Mouse (Mus musculus) forebrain, embryonic 13.5 days (tissue): Measurements from ENCODE around the gene Gfpt1. TPM values are rescaled to one million over a fixed set of nuclear protein-coding genes. Genes with fewer than 3 reads are reported as not detected.
"Not testable (repeated sequence)": the region's sequence is repeated elsewhere in the genome, so short reads cannot be mapped to it uniquely, and the experiment has no call there.

ENCODE experiments used
- ATAC-seq: fragments of 200-750 bp; cut with Nextera tagmentation; 2 replicates; pipeline ENCODE4 v1.8.0; 2017
- H3K27ac ChIP-seq: fragments of 300-500 bp; sonication (generic); 2 replicates; pipeline ENCODE4 v1.5.1; 2015; ENCODE audit warnings: inconsistent platforms, mild to moderate bottlenecking, moderate library complexity
- H3K27me3 ChIP-seq: fragments of 300-500 bp; sonication (generic); 2 replicates; pipeline ENCODE4 v1.6.1; 2015; ENCODE audit warnings: mild to moderate bottlenecking, inconsistent platforms
- H3K36me3 ChIP-seq: fragments of 300-500 bp; sonication (generic); 2 replicates; pipeline ENCODE4 v1.6.1; 2015; ENCODE audit warnings: mild to moderate bottlenecking, inconsistent platforms; ENCODE audit not compliant: poor library complexity, severe bottlenecking
- H3K4me1 ChIP-seq: fragments of 300-500 bp; sonication (generic); 2 replicates; pipeline ENCODE4 v1.6.1; 2015; ENCODE audit warnings: inconsistent platforms
- H3K4me2 ChIP-seq: fragments of 300-500 bp; sonication (generic); 2 replicates; pipeline ENCODE4 v1.6.1; 2015; ENCODE audit warnings: inconsistent platforms, mild to moderate bottlenecking, moderate library complexity
- H3K4me3 ChIP-seq: fragments of 300-500 bp; sonication (generic); 2 replicates; pipeline ENCODE4 v1.5.1; 2015; ENCODE audit warnings: mild to moderate bottlenecking, inconsistent platforms
- H3K9ac ChIP-seq: fragments of 300-500 bp; sonication (generic); 2 replicates; pipeline ENCODE4 v1.6.1; 2015; ENCODE audit warnings: mild to moderate bottlenecking, inconsistent platforms
- H3K9me3 ChIP-seq: fragments of 300-500 bp; sonication (generic); replicated peaks from 2 replicates; pipeline ENCODE4 v1.6.1; 2016; ENCODE audit warnings: inconsistent platforms
- WGBS: fragments of 180-500 bp; shearing (Covaris S2); methylation state at CpG from one replicate; pipeline ENCODE4 v1.1.7; 2015; 5-methylcytosine and 5-hydroxymethylcytosine counted together
- polyA plus RNA-seq: library from polyadenylated mRNA; unstranded; fragments of >200 nt; fragmentation: Nextera tagmentation; extraction: Ambion mirVana; gene quantifications from 2 replicates; pipeline ENCODE4 v1.2.1, GENCODE M21; 2015

Gene Gfpt1
- polyA plus RNA-seq, 1 experiment from 2014 or later, result 17.3 TPM

DNA sequence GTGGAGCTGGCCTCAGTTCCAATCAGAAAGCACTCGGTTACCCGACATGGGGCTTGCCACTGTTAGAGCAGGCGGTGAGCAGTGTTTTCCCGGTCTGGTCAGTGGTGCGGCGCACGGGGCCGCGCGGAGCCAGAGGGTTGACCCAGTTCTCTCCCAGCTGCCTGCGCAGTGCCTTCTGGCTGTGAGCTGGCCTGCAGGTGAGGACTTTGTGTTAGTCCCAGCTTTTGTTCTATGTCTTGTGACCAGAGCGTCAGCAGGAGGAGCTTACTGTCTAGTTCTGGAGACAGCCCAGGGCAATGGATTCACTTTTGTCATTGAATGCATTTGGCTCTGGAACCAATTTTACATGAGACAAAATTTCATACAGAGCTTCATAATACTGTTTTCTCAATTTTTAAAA is 20.9 kb upstream of the Gfpt1 start:
- Histone ChIP-seq H3K4me1 (no peaks in the 10 kb centered on the region), H3K9ac (no peak overlapping the region), H3K9me3 (peaks cover 5% of the 10 kb centered on the region; the same call in 1 of the 2 replicates), H3K4me3 (no peak overlapping the region), H3K27me3 (no peaks in the 10 kb centered on the region), H3K27ac (no peak overlapping the region), H3K36me3 (peaks cover 76% of the 10 kb centered on the region), H3K4me2 (no peak overlapping the region)
- 96% methylated on average over 12 of the region's 12 CpGs for WGBS
- no peak for ATAC-seq

- Histone ChIP-seq H3K36me3 (peaks cover 65% of the 10 kb centered on the region), H3K27ac (no peak overlapping the region), H3K4me2 (no peak overlapping the region), H3K4me1 (no peaks in the 10 kb centered on the region), H3K4me3 (no peak overlapping the region), H3K9ac (no peak overlapping the region), H3K27me3 (no peaks in the 10 kb centered on the region), H3K9me3 (no peaks in the 10 kb centered on the region)
- no peak for ATAC-seq
- WGBS, result 88% methylated on average over 7 of the region's 7 CpGs
These were observed 15.7 kb upstream of the Gfpt1 start for GRCm38 (mm10) chr6:87026980-87027379.

DNA sequence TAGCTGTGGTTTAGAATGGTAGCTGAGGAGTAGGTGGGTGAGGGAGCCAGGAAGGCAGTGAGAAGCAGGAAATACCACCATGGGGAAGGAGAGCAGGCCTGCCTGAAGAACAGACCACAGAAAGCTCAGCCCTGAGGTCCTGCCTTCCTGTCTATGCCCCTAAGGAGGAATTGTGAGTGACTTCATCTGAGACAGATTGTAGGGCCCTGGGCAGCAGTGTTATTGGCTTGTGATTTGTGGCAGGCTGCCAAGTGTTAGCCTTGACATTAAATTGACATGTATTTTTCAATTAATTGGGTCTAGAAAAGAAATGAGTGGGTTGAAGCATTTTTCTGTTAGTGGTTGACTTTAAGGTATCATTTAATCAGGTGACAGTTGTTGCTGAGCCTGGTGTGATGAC is 13.8 kb upstream of the Gfpt1 start:
- H3K9ac ChIP-seq, result no peak overlapping the region
- no peak for ATAC-seq

GRCm38 (mm10) chr6:87031310-87031709 is 11.3 kb upstream of the Gfpt1 start:
- ATAC-seq, H3K27ac ChIP-seq, H3K9me3 ChIP-seq, H3K4me2 ChIP-seq, H3K4me1 ChIP-seq, H3K4me3 ChIP-seq, H3K9ac ChIP-seq, H3K27me3 ChIP-seq: not testable (repeated sequence)
- 84% methylated on average over 7 of the region's 7 CpGs for WGBS
- H3K36me3 ChIP-seq, result peaks cover 33% of the 10 kb centered on the region

More for the DNA sequence above, 13.8 kb upstream of the Gfpt1 start:
- H3K4me1 ChIP-seq, result no peaks in the 10 kb centered on the region
- H3K36me3 ChIP-seq, result peaks cover 53% of the 10 kb centered on the region
- no peak overlapping the region for H3K4me3 ChIP-seq
- no peaks in the 10 kb centered on the region for H3K27me3 ChIP-seq
- no peak overlapping the region for H3K4me2 ChIP-seq
- H3K9me3 ChIP-seq, result no peaks in the 10 kb centered on the region
- H3K27ac ChIP-seq, result no peak overlapping the region

DNA sequence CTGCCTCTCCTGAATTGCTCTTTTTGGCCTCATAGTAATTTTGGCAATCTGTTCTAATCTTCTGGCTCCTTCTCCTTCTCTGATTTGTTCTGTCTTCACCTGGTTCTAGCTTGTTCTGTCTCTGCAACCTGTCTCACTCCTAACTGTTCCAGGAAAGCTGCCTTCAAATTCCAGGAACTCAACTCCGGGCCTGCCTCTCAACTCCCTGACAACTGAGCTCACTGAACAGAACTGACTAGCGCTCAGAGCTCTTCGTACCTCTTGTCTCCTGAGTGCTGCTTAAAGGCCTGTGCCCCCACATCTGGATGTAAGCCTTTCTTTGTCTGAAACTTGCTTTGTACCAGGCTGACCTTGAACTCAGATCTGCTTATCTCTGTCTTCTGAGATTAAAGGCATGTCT is 10.2 kb upstream of the Gfpt1 start:
- H3K9ac ChIP-seq, result no peak overlapping the region
- no peak overlapping the region for H3K27ac ChIP-seq
- H3K4me2 ChIP-seq, result no peak overlapping the region
- H3K36me3 ChIP-seq, result peaks cover 26% of the 10 kb centered on the region
- WGBS, result 90% methylated on average over 3 of the region's 3 CpGs
- H3K27me3 ChIP-seq, result no peaks in the 10 kb centered on the region
- peaks cover 4% of the 10 kb centered on the region; the same call in 1 of the 2 replicates for H3K9me3 ChIP-seq
- H3K4me3 ChIP-seq, result no peak overlapping the region
- H3K4me1 ChIP-seq, result no peaks in the 10 kb centered on the region
- no peak for ATAC-seq

- Histone ChIP-seq H3K27ac (no peak overlapping the region), H3K27me3 (no peaks in the 10 kb centered on the region), H3K9me3 (peaks cover 4% of the 10 kb centered on the region; the same call in 1 of the 2 replicates), H3K4me1 (no peaks in the 10 kb centered on the region), H3K36me3 (peaks cover 9% of the 10 kb centered on the region; the same call in 1 of the 2 replicates), H3K4me2 (no peak overlapping the region), H3K9ac (no peak overlapping the region), H3K4me3 (no peak overlapping the region)
- WGBS, result 93% methylated on average over 3 of the region's 3 CpGs
- ATAC-seq, result no peak
These were observed 8.3 kb upstream of the Gfpt1 start for GRCm38 (mm10) chr6:87034395-87034794.

DNA sequence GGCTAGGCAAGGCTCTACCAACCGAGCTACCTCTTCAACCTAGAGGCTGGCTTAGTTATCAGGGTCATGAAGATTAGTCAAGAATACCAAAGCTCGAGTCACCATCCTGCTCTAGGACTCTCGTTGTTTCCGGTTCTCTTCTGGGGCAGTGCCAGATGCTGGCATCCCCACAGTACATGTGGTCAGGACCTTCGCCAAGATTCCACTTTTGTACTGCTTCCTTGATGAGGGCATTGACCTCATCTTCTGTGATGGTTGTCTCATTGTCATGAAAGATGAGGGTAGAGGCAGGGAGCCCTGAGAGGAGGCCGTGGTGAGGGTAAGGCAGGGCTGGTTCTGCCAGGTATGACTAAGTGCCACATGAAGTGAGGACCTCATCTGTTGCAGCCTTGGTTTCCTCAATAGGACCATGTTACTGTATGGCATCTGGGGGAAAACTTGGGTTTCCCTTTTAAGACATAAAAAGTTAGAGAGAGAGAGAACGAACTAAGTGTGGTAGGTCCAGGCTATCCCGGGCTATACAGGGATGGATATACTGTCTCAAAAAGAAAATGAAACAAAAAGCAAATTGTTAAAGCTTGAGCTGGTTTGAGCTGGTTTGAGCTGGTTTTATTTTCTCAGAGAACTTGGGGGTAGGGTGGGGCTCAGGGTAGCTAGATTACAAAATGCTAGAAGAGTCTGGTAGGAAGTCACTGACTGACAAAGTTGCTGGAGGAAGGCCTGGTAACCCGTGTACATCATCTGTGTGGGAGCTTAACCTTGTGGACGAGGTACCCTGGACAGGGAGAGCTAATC is 4.6 kb upstream of the Gfpt1 start:
- no peak overlapping the region for H3K4me2 ChIP-seq
- H3K27ac ChIP-seq, result no peak overlapping the region
- peaks cover 10% of the 10 kb centered on the region; the same call in 1 of the 2 replicates for H3K4me1 ChIP-seq
- H3K9ac ChIP-seq, result no peak overlapping the region
- ATAC-seq, result no peak
- 85% methylated on average over 10 of the region's 10 CpGs for WGBS
- H3K27me3 ChIP-seq, result no peaks in the 10 kb centered on the region
- no peaks in the 10 kb centered on the region for H3K36me3 ChIP-seq
- H3K4me3 ChIP-seq, result no peak overlapping the region
- H3K9me3 ChIP-seq, result peaks cover 4% of the 10 kb centered on the region; the same call in 1 of the 2 replicates

GRCm38 (mm10) chr6:87039161-87039560 is 3.5 kb upstream of the Gfpt1 start:
- no peaks in the 10 kb centered on the region for H3K27me3 ChIP-seq
- no peak overlapping the region for H3K9ac ChIP-seq
- no peak overlapping the region for H3K4me2 ChIP-seq
- no peak for ATAC-seq
- H3K27ac ChIP-seq, result no peak overlapping the region
- peaks cover 18% of the 10 kb centered on the region for H3K4me1 ChIP-seq
- WGBS, result 87% methylated on average over 8 of the region's 8 CpGs
- no peaks in the 10 kb centered on the region for H3K36me3 ChIP-seq
- peaks cover 4% of the 10 kb centered on the region; the same call in 1 of the 2 replicates for H3K9me3 ChIP-seq
- H3K4me3 ChIP-seq, result no peak overlapping the region

- Histone ChIP-seq H3K9ac (no peak overlapping the region), H3K27me3 (no peaks in the 10 kb centered on the region), H3K36me3 (no peaks in the 10 kb centered on the region), H3K27ac (no peak overlapping the region), H3K4me3 (no peak overlapping the region), H3K4me1 (peaks cover 25% of the 10 kb centered on the region), H3K4me2 (no peak overlapping the region), H3K9me3 (peaks cover 4% of the 10 kb centered on the region; the same call in 1 of the 2 replicates)
- WGBS, result 71% methylated on average over 4 of the region's 4 CpGs
- no peak for ATAC-seq
These were observed 1.7 kb upstream of the Gfpt1 start for GRCm38 (mm10) chr6:87040971-87041370.

DNA sequence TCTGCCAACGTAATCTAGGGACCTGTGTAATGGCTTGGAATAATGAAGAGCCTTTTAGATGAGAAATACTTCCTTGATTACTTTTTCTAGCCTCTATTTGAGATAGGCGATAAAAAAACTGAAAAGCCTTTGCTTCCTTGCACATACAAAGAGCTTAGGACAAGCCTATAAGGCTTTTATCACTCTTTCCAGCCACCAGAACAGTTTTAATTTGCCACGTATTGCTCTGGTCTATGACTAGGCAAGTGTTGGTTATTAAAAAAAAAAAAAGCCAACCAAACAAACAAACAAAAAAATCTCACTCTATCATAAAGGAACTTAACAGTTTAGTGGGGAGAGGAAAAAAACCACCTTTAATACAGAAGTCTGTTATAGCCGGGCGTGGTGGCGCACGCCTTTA is 1.2 kb upstream of the Gfpt1 start:
- H3K27ac ChIP-seq, result no peak overlapping the region; the same call in 1 of the 2 replicates
- no peaks in the 10 kb centered on the region for H3K36me3 ChIP-seq
- no peak overlapping the region for H3K9ac ChIP-seq
- no peak for ATAC-seq
- H3K4me3 ChIP-seq, result no peak overlapping the region
- peaks cover 4% of the 10 kb centered on the region; the same call in 1 of the 2 replicates for H3K9me3 ChIP-seq
- H3K27me3 ChIP-seq, result no peaks in the 10 kb centered on the region
- H3K4me2 ChIP-seq, result peak overlapping the region; percentile 74
- 81% methylated on average over 7 of the region's 7 CpGs for WGBS
- H3K4me1 ChIP-seq, result peaks cover 25% of the 10 kb centered on the region

- Histone ChIP-seq H3K4me1 (peaks cover 25% of the 10 kb centered on the region), H3K4me3 (peak overlapping the region; percentile 92), H3K9ac (peak overlapping the region; percentile 95), H3K4me2 (peak overlapping the region; percentile 74), H3K27ac (peak overlapping the region; percentile 94), H3K36me3 (no peaks in the 10 kb centered on the region), H3K27me3 (no peaks in the 10 kb centered on the region), H3K9me3 (peaks cover 1% of the 10 kb centered on the region; the same call in 1 of the 2 replicates)
- ATAC-seq, result peak; percentile 11
- WGBS, result 1% methylated on average over 11 of the region's 11 CpGs
These were observed 676 bp upstream of the Gfpt1 start for GRCm38 (mm10) chr6:87042004-87042336.

- peaks cover 1% of the 10 kb centered on the region; the same call in 1 of the 2 replicates for H3K36me3 ChIP-seq
- 1% methylated on average over 9 of the region's 9 CpGs for WGBS
- peaks cover 25% of the 10 kb centered on the region for H3K4me1 ChIP-seq
- H3K27me3 ChIP-seq, result no peaks in the 10 kb centered on the region
- peak overlapping the region; percentile 94 for H3K27ac ChIP-seq
- peak overlapping the region; percentile 74 for H3K4me2 ChIP-seq
- ATAC-seq, result 0 out of 2 replicates have a peak, but pooled peaks have one; percentile 6
- H3K4me3 ChIP-seq, result peak overlapping the region; percentile 92
- H3K9me3 ChIP-seq, result no peaks in the 10 kb centered on the region
- peak overlapping the region; percentile 95 for H3K9ac ChIP-seq
These were observed 478 bp downstream of the Gfpt1 start for GRCm38 (mm10) chr6:87043131-87043516.
